Mouse (Mus musculus) intestine, postnatal 0 days (tissue): ENCODE measurements around the gene Gm12216. TPM values are rescaled to one million over a fixed set of nuclear protein-coding genes. Genes with fewer than 3 reads are reported as not detected.
"Not testable (repeated sequence)": the region's sequence is repeated elsewhere in the genome, so short reads cannot be mapped to it uniquely, and the experiment has no call there.

Experiments
- ATAC-seq: fragments of 200-750 bp; cut with Nextera tagmentation; 2 replicates; pipeline ENCODE4 v1.8.0; 2017; ENCODE audit warnings: mild to moderate bottlenecking, moderate TSS enrichment, moderate library complexity
- H3K27ac ChIP-seq: fragments of 300-500 bp; sonication (generic); 2 replicates; pipeline ENCODE4 v1.5.1; 2014; ENCODE audit warnings: mild to moderate bottlenecking, low read depth, low read length, moderate library complexity
- H3K27me3 ChIP-seq: fragments of 300-500 bp; sonication (generic); replicated peaks from 2 replicates; pipeline ENCODE4 v1.6.1; 2014; ENCODE audit warnings: low read length, mixed read lengths; ENCODE audit not compliant: control insufficient read depth, insufficient read depth
- H3K36me3 ChIP-seq: fragments of 300-500 bp; sonication (generic); 2 replicates; pipeline ENCODE4 v1.6.1; 2014; ENCODE audit warnings: mild to moderate bottlenecking, moderate library complexity; ENCODE audit not compliant: control insufficient read depth, insufficient read depth
- H3K4me1 ChIP-seq: fragments of 300-500 bp; sonication (generic); replicated peaks from 2 replicates; pipeline ENCODE4 v1.6.1; 2014; ENCODE audit warnings: antibody characterized with exemption, low read length, mixed read lengths; ENCODE audit not compliant: control insufficient read depth, insufficient read depth
- H3K4me2 ChIP-seq: fragments of 300-500 bp; sonication (generic); replicated peaks from 2 replicates; pipeline ENCODE4 v1.6.1; 2014; ENCODE audit warnings: low read depth, mild to moderate bottlenecking, moderate library complexity
- H3K4me3 ChIP-seq: fragments of 300-500 bp; sonication (generic); 2 replicates; pipeline ENCODE4 v1.5.1; 2014; ENCODE audit warnings: low read depth, low read length
- H3K9ac ChIP-seq: fragments of 300-500 bp; sonication (generic); 2 replicates; pipeline ENCODE4 v1.6.1; 2014; ENCODE audit warnings: mild to moderate bottlenecking, low read depth, low read length
- H3K9me3 ChIP-seq: fragments of 300-500 bp; sonication (generic); 2 replicates; pipeline ENCODE4 v1.6.1; 2016; ENCODE audit warnings: mixed run types; ENCODE audit not compliant: control insufficient read depth
- CTCF ChIP-seq: sonication (generic); IDR thresholded peaks from 2 replicates; pipeline ENCODE4 v1.5.1; 2016; ENCODE audit warnings: low read depth, mild to moderate bottlenecking, control low read depth, antibody characterized with exemption, moderate library complexity
- WGBS: fragments of 180-500 bp; shearing (Covaris S2); extraction: QIAGEN DNeasy Blood & Tissue Kit; methylation state at CpG from one replicate; pipeline ENCODE4 v1.1.7; 2014; 5-methylcytosine and 5-hydroxymethylcytosine counted together
- polyA plus RNA-seq: library from polyadenylated mRNA; unstranded; fragments of >200 nt; fragmentation: Nextera tagmentation; extraction: Ambion mirVana; gene quantifications from 2 replicates; pipeline ENCODE4 v1.2.1, GENCODE M21; 2015

The Gm12216 gene
- polyA plus RNA-seq, 1 experiment from 2014 or later: 6.5 TPM

DNA sequence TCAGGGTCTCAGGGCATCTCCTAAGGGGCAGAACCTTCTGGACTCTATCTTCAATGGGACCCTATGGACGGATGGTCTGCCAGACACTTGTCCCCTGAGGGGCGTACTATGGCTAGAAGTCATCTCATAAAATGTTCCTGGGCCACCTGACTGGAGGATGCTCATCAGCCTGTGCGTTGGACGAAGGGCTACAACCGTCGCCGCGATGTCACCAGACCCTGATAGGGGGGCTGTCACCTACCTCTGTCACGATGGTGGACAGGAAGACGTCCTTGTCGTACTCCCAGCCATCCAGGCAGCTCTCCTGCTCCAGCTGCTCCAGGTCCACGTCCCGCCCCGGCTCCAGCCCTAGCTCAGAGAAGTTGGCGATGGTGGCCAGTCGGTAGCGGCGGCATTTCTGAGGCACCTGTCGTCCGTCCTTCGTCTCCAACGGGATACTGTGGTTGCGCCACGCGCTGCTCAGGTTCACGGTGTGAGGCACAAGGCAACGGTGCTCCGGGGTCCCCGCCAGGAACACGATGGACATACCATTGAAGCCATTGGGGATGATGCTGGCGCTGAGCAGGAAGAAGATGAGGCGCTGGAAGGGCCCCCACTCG, 31.9 kb upstream of the Gm12216 start:
- Histone ChIP-seq H3K9me3 (no peaks in the 10 kb centered on the region), H3K9ac (peak overlapping the region; percentile 74), H3K27me3 (no peaks in the 10 kb centered on the region), H3K4me3 (peak overlapping the region; percentile 61), H3K4me2 (peak overlapping the region; percentile 85), H3K36me3 (peaks cover 4% of the 10 kb centered on the region; the same call in 1 of the 2 replicates), H3K4me1 (0 out of 2 replicates have a peak, but pooled peaks cover 7% of the 10 kb centered on the region), H3K27ac (peak overlapping the region; percentile 83)
- 3% methylated on average over 33 of the region's 33 CpGs for WGBS
- no peak for TF ChIP-seq CTCF
- ATAC-seq: no peak; the same call in 1 of the 2 replicates

DNA sequence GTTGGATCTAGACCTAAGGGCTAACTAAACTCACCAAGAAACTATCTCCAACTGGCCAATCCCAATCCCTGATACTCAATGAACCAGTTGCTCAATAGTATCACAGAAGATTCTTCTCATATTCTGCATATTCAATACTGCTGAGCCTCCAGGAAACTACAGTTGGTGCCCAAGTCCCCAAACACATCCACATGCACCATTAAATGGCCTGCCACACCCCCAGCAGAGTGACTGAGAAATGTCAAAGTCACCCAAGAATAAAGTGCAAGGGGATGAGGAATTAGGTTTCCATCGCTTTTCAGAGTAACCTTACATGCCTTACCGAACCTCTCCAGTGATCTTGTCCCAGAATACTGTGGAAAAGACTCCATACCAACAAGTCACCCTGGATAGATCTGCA, 31.2 kb upstream of the Gm12216 start:
- TF ChIP-seq CTCF: no peak
- H3K27ac ChIP-seq: 0 out of 2 replicates have a peak overlapping the region, but pooled peaks have one; percentile 42
- WGBS: 92% methylated on average over 2 of the region's 2 CpGs
- 0 out of 2 replicates have a peak, but pooled peaks cover 7% of the 10 kb centered on the region for H3K4me1 ChIP-seq
- peak overlapping the region; percentile 85 for H3K4me2 ChIP-seq
- H3K36me3 ChIP-seq: peaks cover 4% of the 10 kb centered on the region; the same call in 1 of the 2 replicates
- no peaks in the 10 kb centered on the region for H3K9me3 ChIP-seq
- no peaks in the 10 kb centered on the region for H3K27me3 ChIP-seq
- H3K4me3 ChIP-seq: peak overlapping the region; percentile 61
- ATAC-seq: no peak
- 0 out of 2 replicates have a peak overlapping the region, but pooled peaks have one; percentile 74 for H3K9ac ChIP-seq

DNA sequence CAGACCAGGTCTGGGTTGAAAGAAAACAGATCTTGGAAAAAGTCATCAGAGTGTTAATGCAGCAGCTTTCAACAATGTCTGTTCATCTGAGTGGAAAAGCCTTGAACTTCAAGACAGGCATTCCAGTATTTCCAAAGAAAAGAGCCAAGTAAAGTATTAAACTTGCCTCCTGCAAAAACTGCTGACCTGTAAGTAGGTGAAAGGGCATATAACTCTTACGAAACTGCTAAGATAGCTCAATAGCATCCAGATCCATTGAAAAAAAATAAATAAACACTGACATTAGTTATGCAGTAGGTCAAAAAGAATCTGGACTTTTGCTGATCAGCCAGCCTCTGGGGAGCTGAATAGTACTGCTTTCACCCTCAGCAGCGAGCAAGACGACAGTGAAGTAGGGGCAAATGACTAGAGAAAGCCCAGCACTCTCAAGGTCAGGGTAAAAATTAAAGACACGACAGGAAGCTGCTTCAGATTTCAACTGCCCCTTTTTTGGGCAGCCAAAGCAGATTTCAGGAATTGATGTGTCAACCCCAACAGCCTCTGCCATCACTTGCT, 30.1 kb upstream of the Gm12216 start:
- ATAC-seq: no peak
- TF ChIP-seq CTCF: no peak
- Histone ChIP-seq H3K36me3 (peaks cover 4% of the 10 kb centered on the region; the same call in 1 of the 2 replicates), H3K27ac (peak overlapping the region; percentile 37; the same call in 1 of the 2 replicates), H3K27me3 (no peaks in the 10 kb centered on the region), H3K4me2 (peak overlapping the region; percentile 85), H3K9ac (no peak overlapping the region), H3K9me3 (no peaks in the 10 kb centered on the region), H3K4me1 (0 out of 2 replicates have a peak, but pooled peaks cover 7% of the 10 kb centered on the region), H3K4me3 (no peak overlapping the region)
- 25% methylated on average over 4 of the region's 4 CpGs for WGBS

DNA sequence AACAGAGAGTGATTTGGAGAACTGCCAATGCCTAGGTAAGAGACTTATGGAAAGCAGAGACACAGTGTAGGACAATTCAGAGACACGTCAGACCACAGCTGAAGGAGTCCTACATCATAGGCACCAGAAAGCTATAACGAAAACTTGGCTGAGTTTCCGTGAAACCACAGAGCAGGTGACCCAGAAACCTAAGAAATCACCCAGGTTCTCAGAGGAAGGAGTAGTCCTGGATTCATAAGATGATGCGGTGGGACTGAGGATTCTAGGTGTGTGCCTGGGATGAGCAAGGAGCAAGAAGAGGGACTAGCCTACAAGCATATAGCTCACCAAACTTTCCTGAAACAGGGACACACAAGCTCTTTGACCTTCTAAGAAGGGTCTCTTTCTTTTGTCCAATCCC, 29.2 kb upstream of the Gm12216 start:
- 0 out of 2 replicates have a peak, but pooled peaks cover 7% of the 10 kb centered on the region for H3K4me1 ChIP-seq
- H3K36me3 ChIP-seq: peaks cover 4% of the 10 kb centered on the region; the same call in 1 of the 2 replicates
- H3K9me3 ChIP-seq: no peaks in the 10 kb centered on the region
- H3K27ac ChIP-seq: peak overlapping the region; percentile 31; the same call in 1 of the 2 replicates
- H3K27me3 ChIP-seq: no peaks in the 10 kb centered on the region
- 85% methylated on average over 4 of the region's 4 CpGs for WGBS
- no peak overlapping the region for H3K4me3 ChIP-seq
- ATAC-seq: no peak
- no peak overlapping the region for H3K9ac ChIP-seq
- H3K4me2 ChIP-seq: peak overlapping the region; percentile 85
- TF ChIP-seq CTCF: no peak

DNA sequence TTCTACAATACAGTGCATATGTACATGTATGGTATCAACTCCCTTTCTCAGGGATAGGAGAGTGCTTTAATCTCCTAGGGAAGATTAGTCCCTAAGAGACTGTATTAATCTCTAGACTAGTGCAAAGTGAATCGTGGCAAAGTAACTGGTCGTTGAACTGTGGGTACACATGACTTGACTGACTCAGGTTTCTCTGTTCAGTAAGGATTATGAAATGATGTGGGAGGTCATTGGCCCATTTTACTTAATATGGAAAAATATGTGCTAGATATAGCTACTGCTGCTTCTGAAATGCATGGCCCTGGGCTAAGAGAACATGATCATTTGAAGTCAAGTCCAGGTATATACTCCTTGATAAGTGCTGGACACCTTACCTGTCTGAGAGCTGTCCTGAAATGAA, 24.2 kb upstream of the Gm12216 start:
- Histone ChIP-seq H3K36me3 (peaks cover 12% of the 10 kb centered on the region; the same call in 1 of the 2 replicates), H3K9ac (no peak overlapping the region), H3K4me2 (no peak overlapping the region), H3K4me1 (no peaks in the 10 kb centered on the region), H3K4me3 (no peak overlapping the region), H3K27ac (peak overlapping the region; percentile 41; the same call in 1 of the 2 replicates), H3K9me3 (no peaks in the 10 kb centered on the region), H3K27me3 (no peaks in the 10 kb centered on the region)
- peak; percentile 32 for ATAC-seq
- no peak for TF ChIP-seq CTCF
- WGBS: 61% methylated on average over 2 of the region's 2 CpGs

DNA sequence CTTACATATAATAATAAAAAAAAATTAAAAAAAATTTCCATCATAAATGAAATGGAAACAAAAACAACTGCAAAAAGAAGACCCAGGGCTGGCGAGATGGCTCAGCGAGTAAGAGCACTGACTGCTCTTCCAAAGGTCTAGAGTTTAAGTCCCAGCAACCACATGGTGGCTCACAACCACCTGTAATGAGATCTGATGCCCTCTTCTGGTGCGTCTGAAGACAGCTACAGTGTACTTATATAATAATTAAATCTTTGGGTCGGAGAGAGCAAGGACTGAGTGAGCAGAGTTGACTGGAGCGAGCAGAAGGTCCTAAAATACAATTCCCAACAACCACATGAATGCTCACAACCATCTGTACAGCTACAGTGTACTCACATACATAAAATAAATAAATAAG, 19.0 kb upstream of the Gm12216 start:
- not testable (repeated sequence) for H3K4me2 ChIP-seq, ATAC-seq, H3K9ac ChIP-seq, H3K27ac ChIP-seq, H3K9me3 ChIP-seq, H3K4me1 ChIP-seq, H3K4me3 ChIP-seq, H3K27me3 ChIP-seq
- 0 out of 2 replicates have a peak, but pooled peaks have one; percentile 26 for TF ChIP-seq CTCF
- H3K36me3 ChIP-seq: peaks cover 11% of the 10 kb centered on the region; the same call in 1 of the 2 replicates
- WGBS: 92% methylated on average over 5 of the region's 5 CpGs
